Mouse (Mus musculus) hindlimb bud, embryonic 11.5 days (tissue): ENCODE measurements around the gene Sgsm3.

Experiments
- DNase-seq: peaks from one replicate; pipeline ENCODE4 v3.0.0-alpha.2; 2012; ENCODE audit warnings: low read depth, low spot score; ENCODE audit errors: extremely low spot score

Gene Sgsm3

DNA sequence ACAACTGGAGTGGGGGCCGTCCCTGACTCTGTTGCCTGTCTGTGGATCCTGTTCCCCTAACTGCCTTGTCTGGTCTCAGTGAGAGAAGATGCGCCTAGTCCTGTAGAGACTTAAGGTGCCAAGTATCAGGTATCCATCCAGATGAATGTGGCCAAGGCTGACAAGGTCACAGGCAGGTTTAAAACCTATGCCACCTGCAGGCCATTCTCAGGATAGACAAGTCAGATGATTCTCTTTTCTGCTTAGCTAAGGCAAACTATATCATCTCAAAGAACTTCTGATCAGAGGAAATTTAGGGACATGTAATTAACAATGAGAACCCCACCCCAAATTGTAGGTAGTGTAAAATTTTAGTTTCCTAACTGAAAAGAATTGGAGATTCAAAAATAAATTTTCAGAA lies 83.4 kb downstream of the Sgsm3 start:
- DNase-seq = no peak
